Mouse (Mus musculus) spleen, postnatal 14 days (tissue): ENCODE data around the gene Lmf1.

Experiments
- DNase-seq, 2 experiments: peaks; one replicate each; pipeline ENCODE4 v3.0.0; 2021 to 2022; ENCODE audit warnings: low spot score in 2 of 2

Lmf1 gene

GRCm38 (mm10) chr17:25568206-25568605 lies 10.7 kb upstream of the Lmf1 start:
- no peak for DNase-seq

DNA sequence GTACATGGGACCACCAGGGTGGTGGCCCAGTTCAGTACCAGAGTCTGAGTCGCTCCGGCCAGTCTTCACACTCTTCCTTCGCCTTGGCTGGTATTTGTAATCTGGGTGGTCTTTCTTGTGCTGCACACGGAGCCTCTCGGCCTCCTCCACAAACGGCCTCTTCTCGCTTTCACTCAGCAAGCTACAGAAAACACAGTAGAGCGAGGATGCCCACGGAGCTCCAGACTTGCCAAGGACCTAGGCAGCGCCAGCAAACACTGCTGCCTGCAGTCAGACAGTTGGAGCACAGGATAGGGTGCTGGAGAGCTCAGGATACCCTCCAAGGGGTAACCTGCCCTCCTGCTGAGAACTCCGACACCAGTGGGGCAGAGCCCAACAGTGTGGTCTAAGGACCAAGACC lies 10.0 kb upstream of the Lmf1 start:
- DNase-seq, result no peak

DNA sequence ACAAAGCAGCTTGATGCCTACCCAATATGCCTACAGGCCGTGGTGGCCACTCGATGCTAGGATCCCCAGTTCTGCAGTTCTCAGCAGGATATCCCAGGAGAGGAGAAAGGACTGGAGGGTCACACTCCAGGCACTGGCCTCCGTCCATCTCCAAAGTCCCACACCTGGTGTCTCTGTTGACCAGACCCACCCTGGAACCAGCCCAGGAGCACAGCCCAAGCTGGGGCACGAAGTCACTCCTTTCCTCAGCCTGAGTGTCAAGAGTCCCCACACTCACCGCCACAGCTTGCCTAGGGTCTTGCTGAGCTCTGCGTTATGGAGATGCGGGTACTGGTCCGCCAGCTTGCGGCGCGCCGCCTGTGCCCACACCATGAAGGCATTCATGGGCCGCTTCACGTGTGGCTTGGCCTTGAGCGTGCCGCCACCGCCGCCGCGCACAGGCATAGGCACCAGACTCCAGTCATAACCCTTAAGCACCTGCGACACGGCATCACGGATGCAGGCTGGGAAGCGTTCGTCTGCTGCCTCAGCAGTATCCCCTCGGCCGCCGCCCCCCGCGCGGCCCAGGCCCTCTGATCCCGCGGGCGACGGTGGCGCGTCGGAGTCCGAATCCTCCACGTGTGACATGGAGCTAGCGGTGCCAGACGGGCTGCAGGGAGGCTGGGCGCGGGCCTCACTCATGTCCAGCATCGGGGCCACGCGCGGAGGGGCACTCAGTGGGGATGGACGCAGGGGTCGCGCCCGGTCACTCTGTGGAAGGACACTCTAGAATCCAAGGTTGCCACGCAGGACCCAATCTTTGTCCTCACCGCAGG lies 8.8 kb upstream of the Lmf1 start:
- DNase-seq, result no peak

DNA sequence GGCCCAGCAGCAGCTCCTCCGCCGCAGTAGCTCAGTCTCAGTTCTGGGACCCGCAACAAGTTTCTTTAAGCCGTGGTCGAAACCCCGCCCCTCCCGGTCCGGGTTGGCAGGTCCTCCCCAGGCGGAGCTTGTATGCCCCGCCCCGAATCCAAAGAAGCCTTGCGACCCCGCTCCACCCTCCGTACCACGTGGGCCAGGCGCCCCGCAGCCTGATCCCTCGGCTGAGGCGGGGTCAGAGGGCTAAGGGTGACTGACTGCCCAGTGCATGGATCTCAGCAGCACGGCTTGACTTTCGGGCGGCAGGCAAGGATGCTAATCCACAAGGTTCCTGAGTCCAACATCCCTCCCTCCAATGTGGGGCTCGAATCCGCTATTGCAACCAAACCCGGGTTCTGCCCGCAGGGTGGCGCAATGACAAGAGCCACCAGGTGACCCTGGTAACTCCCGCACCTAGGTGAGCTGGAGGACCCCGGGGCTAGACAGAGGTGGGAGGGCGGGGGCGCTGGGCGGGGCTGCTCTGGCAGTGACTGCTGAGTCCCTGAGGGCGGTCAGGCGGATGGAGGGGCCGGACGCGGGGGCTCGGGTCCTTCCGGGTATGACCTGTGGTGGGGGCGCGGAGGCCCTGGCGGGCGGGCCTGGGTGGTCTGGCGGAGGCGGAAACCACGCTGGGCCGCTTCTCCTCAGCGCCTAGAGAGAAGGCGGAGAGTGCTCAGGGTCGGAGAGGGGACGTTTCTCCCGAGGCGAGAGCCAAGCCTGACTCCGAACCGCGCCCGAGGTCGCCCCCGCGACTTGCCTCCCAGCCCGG lies 8.0 kb upstream of the Lmf1 start, which contains the start of gene Sox8:
Sox8 (minus strand) TSS at position 39 of the 805 bp plus-strand sequence.
- DNase-seq, result peak; percentile 32 to 47

DNA sequence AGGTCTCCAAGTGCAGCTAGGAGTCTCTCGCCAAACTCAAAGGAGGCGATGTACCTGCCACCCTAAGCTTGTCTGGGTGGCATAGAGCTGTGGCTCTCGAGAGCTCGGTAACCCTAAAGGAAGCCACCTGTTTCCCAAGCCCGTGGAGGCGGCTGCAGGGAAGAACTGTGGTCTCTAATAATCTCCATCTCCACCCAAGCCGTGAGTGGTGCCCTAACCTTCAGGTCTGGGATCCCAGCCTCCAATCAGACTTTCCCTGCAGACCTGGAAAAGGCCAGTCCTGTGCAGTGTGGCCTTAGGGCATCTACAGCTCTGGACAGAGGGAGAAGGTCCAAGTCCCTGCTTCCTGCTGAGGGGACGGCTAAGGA lies 7.4 kb upstream of the Lmf1 start:
- no peak for DNase-seq

DNA sequence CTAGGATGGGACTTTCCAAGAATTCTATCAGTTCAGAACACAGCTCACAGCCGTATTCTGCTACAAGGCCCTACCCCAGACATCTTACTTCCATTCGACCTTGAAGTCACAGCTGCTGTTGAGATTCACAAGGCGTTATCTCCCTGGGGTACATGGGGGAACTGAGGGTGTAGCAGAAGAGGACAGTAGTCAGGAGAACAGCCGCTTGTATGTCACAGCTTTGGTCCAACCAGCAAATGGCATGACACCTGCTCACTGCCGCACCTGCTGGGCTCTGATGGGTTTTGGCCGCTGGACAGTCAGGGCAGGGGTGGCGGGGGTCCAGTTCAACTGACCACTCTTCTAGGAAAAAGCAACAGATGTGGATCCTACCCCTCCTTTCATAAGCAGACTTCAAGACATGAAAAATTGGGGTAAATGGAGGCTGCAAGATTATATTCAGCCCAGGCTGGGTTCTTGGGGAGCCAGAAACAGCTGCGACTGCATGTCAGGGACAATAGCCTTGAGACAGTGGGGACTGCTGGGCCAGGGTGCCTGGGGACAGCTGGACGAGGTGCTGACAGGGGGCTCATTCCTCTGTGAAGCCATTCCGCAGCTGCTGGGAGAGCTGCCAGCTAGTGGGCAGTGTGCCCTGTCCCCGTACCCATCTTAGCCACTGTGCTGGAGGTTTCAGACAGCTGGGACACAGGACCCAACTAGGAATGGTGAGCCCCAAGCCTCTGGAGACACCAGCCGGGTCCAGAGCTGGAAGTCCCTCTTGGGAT lies 3.5 kb upstream of the Lmf1 start:
- no peak for DNase-seq

- no peak for DNase-seq
These were observed 2.9 kb upstream of the Lmf1 start for GRCm38 (mm10) chr17:25576034-25576433.

DNA sequence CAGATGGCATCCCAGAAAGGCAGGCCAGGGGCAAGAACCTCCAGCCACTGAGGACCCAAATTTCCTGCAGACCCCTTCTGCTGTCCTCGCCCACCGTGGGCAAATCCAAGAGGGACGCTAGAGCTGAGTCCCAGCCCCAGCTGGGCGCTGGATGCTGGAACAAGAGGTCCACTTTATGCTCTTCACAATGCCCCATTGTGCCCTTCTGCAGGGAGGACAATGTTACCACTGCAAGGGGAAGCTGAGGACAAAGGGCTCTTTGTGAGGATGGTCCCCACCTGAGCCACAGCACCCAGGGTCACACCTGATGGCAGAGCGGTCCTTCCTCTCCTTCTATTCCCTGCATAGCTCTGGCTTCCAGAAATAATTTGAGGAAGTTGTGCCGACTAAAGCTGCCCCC lies 1.6 kb upstream of the Lmf1 start:
- DNase-seq, result no peak

- no peak for DNase-seq
These were observed 1.2 kb upstream of the Lmf1 start for GRCm38 (mm10) chr17:25577702-25578101.

DNA sequence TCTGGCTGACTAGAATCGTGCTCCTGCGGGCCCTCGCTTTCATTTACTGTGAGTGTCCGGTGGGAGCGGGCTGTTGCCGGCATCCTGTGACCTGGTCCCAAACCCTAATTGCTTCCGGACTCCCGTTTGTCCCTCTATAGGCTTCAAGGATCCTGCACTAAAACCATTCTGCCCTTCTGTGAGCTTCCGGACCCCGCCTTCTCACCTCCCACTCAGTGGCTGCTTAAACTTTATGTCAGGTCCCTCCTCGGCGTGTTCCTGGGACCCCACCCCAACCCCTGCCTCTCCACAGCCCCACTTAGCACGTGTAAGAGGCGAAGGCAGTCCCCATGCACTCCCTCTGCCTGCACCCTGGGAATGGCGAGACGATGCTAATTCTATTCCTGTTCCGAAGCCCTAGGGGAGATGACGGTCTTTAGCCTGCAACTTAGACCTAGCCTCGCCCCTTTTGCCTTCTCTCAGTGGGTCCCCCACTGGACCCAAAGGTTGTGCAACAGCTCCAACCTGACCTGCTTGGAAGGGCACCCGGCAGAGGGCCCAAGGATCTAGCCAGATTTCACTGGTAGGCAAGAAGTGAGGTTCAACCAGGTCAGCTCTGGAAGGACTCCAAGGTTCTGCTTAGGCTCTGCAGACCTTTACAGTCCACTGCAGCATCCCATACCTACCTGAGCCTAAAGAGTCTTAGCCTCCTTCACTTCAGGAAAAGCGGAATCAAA lies 605 bp downstream of the Lmf1 start:
- DNase-seq, result no peak

DNA sequence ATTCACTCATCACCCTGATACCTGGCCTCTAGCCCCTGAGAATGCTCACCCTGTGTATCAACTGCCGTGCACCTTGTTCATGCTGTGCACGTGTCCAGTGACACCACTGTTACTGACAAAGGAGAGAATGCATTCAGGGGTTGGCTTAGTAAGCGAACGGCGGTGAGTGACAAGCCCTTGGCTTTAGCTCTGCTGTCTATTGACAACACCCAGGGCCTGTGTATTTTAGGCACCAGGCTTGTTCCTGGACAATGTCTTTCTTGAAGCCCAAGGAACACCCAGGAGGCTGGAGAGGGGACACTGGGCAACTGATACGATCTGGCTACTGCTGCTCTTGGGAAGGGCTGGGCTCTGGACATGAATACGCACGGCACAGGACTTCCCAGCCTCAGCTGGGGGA lies 3.2 kb downstream of the Lmf1 start:
- DNase-seq, result no peak

- no peak for DNase-seq
These were observed 4.2 kb downstream of the Lmf1 start for GRCm38 (mm10) chr17:25583099-25583498.

DNA sequence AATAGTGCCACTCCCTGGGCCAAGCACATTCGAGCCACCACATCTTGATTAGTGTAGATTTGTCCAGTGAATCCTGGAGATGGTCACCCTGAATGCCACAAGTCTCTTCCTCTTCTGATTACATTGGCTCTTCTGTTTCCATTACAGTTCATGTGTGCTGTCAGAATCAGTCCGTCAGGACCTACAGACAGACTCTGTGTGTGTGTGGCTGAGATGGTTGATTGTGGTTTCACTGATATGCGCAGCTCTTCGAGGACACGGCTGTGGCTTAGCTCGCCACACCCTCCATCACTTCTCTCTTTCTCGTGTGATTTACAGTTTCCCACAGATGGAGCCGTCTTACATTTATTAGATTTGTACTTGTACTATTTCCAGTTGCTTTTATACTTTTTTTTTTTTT lies 5.0 kb downstream of the Lmf1 start:
- no peak for DNase-seq

DNA sequence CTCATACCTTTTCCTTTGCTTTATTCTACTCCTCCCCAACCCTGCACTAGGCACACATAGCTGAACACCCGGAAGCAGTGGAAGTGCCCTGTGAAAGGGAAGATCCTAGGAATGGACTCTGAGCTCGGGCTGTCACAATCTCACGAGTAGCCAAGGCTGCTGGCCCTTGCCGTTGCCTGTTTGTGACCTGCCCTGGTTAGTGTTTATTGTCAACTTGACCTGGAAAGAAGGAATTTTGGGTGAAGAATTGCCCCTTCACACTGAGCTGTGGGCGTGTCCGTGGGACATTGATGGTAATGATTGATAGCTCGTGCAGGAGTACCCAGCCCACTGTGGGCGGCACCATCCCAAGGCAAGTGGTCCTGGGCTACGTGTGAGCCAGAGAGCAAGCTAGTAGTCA lies 5.8 kb downstream of the Lmf1 start:
- DNase-seq, result no peak

- no peak for DNase-seq
These were observed 11.2 kb downstream of the Lmf1 start for GRCm38 (mm10) chr17:25590068-25590467.

- DNase-seq, result no peak
These were observed 12.1 kb downstream of the Lmf1 start for GRCm38 (mm10) chr17:25590985-25591384.

GRCm38 (mm10) chr17:25592336-25592735 lies 13.5 kb downstream of the Lmf1 start:
- DNase-seq, result no peak

- no peak for DNase-seq
These were observed 14.8 kb downstream of the Lmf1 start for GRCm38 (mm10) chr17:25593411-25594261.

DNA sequence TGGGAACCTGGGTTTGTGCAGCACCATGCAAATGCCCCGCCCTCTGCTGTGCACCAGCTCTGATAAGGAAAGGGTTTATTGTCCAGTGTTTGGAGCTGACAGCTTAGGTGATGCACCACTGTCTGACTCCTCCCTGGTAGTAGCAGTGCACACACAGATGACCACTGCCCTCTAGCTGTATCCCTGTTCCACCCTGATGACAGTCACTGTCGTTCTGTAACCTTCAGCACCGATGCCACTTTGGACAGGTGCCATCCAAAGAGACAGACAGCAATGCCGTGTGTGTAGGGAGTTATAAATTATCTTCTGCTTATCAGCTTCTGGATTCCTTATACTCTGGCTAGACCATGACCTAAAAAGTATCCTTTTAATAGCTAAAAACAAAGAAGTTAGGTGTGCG lies 16.6 kb downstream of the Lmf1 start:
- DNase-seq, result no peak

DNA sequence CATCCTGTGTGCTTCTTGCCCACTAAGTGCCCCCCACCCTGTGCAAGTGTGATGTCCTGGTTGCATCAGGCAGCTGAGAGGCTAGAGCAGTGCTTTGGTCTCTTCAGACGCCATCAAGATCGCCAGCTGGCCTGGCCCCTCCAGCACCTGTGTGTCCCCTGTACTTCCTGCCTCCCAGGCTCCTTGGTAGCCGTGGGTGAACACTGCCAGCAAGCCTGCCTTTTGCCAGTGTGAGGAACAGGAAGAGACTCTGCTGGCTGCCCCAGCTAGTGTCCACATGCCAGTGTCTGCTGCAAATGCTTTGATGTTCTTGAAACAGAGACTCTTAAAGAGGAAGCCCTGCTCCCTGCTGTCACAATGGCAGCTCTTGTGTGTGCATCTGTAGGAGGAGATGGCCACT lies 18.7 kb downstream of the Lmf1 start:
- DNase-seq, result no peak

DNA sequence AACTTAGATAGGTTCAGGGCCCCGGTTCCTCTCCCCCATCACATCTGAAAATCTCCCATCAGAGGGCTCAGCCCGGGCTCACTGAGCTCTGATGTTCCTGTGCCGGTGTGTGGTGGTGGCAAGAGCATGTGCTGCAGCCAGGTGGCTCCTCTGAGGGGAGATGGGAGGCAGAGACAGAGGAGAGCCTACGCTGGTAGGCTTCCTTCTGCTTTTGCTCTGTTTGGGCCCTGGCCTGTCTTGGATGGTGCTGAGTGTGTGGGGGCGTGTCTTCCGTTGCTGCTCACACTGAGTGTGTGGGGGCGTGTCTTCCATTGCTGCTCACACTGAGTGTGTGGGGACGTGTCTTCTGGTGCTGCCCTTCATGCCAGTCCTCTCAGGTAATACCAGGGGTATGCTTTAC lies 23.5 kb downstream of the Lmf1 start:
- no peak for DNase-seq
